Mouse (Mus musculus) skeletal muscle tissue, adult 2 months (tissue): ENCODE measurements around the gene Hip1.
A peak's percentile ranks its signal among the peaks of the same experiment; 100 is the strongest.

Experiments
- DNase-seq: peaks from one replicate; pipeline ENCODE4 v3.0.0-alpha.2; 2012; ENCODE audit warnings: low read depth, low spot score

Gene Hip1

DNA sequence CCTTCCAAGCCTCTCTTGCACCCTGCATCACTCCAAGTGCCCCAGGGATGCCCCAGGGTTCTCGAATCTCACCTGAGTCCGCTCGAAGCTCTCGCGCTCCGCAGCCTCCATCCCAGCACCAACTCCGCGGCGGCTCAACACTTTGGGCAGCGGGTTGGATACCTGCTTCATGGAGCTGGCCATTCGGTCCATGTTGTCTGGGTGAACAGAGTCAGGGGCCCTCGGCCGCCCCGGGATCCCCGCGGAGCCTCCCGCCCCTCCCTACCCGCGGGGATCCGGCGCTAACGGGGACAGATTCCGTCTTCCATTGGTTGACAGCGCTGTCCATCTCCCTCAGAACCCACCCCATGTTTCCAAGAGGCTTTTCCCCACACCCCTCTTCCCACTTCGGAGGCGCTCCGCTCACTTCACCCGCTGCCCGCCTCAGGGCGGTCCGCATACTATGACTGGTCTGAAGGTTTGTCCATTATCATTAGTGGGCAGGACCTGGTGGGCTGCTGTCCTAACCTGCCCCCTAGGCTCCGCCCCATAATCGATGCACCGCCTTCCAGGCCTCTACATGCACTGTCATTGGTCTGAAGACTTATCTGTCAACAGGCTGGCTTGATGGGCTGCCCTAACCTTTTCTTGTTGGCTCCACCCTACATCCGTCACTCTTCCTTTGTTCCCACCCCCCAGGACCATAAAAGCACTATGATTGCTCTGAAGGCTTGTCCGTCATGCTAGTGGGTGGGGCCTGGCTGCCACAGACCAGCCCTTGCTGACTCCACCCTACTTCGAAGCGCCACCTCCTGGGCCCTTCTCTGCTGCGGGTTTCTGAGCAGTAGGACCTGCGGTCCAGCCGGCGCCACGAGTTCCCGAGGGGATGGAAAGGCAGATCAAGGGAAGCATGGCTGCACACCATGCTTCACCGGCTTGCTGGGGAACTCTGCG, at the start of gene Hip1:
Gene Hip1, minus strand, starts transcription at position 256 of the 933 bp plus-strand sequence.
- peak; percentile 100 for DNase-seq

DNA sequence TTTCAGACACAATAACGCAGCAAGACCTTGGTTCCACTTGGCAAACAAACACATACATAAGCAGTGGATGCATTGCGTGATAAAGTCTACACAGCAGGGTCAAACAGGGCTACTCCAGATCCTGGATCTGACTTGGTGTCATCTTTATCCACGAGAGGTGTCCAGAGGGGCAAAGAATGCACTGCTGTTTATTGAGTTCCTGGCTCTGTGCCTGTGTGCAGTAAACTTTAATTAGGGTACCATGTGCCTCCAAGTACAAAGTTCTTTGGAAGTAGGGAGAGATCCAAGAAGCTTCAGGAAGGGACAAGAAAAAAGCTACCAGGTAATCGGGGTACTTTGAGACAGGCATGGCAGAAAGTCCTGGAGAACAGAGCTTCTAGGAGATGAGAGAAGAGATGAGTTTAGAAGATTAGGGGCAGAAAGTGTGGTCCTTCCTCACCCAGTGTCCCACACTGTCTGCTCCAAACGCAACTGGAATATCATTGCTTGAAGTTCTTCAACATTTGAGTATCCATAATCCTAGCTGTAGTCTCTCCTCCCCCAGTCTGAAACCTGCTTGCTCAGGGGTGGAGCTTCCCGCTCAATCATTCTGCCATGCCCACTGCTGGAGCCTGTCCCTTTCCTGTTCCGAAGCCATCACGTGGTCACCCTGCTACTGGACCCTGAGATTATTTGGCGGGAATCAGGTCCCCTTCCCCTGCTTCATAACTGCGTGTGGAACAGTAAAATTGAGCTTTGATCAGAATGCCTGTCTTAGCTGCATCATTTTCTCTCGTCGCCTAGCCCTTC, 45.3 kb upstream of the Hip1 start:
- DNase-seq = no peak

DNA sequence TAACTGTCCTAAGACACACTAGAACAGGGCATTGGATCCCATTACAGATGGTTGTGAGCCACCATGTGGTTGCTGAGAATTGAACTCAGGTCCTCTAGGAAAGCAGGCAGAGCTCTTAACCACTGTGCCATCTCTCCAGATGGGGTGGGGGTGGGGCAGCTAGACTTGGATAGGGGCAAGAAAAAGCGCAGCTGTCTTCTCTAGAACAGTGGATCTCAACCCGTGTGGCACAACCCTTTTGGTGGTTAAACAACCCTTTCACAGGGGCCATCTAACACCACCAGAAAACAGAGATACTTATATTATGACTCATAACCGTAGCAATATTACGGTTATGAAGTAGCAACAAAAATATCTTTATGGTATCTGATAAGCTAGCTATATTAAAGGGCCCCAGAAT, 42.8 kb upstream of the Hip1 start:
- no peak for DNase-seq

DNA sequence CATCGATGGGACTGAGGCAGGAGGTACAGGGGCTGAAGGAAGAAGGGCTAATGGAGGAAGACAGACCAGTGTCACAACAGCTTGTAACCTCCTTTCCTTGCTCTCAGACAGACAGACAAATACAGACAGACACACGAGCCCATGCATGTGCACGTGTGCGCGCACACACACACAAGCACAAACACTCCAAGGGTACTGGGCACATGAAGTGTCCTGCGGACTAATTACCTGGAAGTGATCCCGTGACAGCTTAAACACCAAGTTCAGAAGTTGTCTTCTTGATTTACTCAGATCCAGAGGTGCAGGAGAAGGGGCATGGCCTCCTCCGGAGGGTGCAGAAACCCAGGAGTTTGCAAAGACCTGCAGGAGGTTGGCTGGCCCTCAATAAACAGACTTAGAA, 40.8 kb upstream of the Hip1 start:
- DNase-seq = no peak

DNA sequence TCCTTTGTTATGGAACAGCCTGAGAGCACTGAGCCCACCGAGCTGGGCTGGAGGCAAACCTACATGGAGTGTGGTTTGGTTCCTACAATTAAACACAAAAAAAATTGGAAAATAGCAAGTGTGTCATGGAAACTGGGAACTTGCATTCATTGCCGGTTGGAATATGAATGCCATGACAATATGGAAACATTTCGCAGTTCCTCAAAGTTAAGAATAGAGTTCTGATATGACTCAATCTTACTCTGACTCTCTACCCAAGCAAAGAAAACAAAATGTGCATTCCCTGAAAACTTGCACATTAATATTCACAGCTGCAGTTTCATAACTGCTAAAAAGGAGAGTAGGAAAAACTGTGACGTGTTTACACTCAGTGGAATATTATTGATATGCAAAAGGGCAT, 37.4 kb upstream of the Hip1 start:
- peak; percentile 27 for DNase-seq

DNA sequence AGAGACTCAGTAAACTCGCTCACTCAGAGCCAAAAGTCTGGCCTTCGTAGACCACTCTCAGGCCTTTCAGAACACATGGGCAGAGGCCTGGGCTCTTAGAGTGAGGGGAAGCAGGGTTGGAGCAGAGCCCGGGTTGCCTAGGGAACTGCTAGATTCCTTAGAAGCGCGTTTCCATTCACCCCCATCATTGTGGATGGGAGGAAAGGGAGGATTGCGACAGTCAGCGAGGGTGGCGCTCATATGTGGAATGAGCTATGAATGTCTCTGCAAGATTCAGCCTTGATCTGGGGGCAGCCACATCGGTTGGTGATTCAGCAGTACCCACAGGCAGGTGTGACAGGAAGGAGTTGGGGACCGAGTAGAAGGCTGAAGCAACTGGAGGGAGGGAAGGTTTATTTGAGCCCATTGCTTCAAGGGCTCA, 34.4 kb upstream of the Hip1 start:
- no peak for DNase-seq

DNA sequence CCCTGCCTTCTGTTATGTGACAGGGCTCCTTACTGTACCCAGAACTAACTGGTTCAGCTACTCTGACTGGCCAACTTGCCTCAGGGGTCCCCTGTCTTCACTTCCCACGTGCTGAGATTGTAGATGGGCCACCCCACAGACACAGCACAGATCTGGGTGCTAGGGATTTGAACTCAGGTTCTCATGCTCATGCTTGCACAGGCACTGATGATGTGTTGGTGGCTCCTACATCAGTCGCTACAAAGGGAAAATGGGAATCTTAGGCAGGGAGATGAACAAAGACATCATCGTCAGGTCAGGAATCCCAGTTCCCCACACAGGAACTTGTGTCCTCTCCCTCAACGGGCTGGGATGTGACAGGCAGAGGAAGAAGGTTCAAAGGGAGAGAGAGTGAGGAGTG, 31.1 kb upstream of the Hip1 start:
- no peak for DNase-seq

DNA sequence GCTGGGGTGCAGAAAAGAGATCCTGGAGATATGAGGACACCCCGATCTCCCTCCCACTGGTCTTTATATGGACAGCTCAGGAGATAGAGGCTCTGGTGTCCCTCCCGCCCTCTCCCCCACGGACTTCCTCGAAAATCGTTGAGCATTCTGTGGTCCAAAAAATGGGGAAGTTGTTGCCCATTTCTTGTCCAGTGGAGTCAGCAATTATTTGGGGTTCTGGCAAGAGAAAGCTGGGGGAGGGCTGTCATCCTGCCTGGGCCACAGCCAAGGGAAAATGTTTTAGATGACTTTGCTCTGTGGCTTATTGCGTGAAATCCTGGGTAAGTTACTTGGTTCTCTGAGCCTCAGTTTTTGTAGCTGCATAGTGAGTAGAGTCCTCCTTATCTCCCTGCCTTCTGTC, 28.1 kb upstream of the Hip1 start, which contains the start of gene Ccl24:
Gene Ccl24, minus strand, starts transcription at position 44 of the 400 bp plus-strand sequence.
- peak; percentile 54 for DNase-seq

DNA sequence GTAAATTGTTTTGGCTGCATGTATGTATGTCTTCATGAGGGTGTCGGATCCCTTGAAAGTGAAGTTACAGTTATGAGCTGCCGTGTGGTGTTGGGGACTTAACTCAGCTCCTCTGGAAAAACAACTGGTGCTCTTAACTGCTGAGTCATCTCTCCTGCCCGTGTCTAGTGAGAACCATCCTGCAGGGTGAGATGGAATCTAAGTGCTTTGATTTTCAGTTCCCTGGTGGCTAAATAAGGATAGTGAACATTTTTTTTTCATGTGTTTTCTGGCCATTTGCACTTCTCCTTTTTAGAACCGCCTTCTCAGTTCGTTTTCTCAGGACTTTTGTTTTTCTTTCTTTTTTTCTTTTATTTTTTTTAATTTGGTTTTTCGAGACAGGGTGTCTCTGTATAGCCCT, 23.8 kb upstream of the Hip1 start:
- DNase-seq = peak; percentile 34

DNA sequence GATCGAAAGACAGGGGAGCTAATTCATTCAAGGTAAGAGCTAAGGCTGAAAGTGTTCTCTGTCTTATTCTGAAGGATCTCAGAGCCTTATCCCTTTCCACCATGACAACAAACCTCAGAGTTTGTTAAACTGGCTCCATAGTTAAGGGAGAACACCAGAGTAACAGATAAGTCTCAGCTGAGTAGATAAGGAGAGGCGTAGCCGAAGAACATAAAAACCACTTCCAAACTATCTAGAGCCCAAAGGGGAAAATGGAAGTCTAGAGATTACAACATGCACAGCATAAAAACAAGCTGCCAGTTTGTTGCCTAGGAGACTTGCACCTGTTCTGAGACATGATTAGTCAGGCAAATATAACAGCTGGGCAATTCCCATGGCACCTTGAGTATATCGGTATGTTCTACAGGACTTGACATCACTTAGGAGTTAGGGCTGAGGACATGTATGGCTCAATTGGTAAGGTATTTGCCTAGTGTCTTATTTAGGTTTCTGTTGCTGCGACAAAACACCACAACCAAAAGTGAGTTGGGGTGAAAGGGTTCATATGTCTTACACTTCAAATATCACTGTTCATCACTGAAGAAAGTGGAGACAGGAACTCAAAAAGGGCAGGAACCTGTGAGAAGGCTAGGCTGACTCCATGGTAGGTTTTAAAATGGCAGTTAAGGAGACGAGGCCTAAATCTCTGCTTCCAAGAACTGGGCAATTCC, 22.8 kb upstream of the Hip1 start:
- no peak for DNase-seq

DNA sequence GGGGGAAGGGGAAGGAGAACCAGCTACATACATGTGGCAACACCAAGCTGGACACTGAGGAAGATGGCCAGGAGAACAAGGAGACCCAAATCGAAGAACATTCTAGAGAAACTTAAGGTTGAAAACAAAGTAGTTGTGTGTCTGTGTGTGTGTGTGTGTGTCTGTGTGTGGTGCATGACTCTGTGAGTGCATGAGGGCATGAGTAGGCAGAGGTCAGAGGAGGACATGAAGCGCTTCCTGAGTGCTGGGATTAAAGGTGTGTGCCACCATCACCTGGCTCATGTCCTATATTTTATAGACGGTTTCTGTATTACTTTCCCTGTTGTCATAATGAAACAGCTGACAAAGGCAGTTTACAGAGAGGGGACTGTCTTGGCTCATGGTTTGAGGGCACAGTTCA, 18.5 kb upstream of the Hip1 start, which contains the start of gene Ccl26:
Gene Ccl26, minus strand, starts transcription at position 101 of the 400 bp plus-strand sequence.
- no peak for DNase-seq

DNA sequence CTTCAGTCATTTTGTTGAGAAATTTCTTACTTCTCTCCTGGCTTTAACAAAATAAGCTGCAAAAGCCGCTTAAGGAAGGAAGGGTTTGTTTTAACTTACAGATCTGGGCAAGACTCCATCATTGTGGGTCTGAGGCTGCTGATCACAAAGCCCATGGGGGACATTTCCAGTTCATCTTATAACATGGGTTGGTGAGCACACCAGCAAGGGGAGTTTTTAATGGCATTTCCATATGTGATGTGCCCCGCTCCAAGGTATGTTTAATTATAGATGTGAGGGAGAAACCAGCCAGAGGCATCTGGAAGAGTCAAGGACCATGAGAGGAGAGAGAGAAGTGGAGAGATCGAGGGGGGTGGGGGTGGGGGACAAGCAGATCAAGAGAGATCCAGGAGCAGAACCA, 12.8 kb upstream of the Hip1 start:
- no peak for DNase-seq

DNA sequence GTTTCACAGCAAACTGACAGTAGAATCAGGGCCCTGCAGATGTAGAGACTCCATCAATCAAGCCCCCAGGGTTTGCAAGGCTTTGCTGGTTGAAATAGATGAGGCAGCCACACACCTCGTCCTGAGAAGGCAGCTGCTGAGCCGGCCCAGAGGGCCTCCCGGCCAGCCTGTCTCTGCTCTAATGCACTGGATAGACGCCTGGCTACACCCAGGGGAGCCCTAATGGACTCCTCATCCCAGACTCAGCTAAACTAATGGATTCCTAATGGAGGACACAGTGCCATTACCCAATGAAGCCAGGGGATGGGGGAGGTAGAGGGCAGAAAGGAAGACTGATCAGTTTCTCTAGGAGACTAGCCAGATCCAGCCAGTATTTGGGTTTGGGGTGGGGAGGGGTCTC, 12.1 kb upstream of the Hip1 start:
- DNase-seq = no peak

DNA sequence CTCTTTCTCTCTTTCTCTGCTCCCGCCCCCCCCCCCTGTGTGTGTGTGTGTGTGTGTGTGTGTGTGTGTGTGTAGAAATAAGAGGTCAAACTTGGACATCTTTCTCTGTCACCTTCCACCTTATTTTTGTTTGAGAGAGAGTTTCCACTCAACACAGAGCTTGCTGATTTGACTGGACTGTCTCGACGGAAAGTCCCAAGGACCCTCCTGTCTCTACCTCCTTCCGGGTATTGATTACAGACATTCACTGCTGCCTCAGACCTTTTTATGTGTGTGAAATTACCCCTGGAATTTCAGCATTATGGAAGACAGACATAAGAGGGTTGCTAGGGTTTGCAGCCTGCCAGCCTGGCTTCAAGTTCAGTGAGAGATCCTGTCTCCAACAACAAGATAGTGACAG, 11.3 kb upstream of the Hip1 start:
- DNase-seq = no peak

DNA sequence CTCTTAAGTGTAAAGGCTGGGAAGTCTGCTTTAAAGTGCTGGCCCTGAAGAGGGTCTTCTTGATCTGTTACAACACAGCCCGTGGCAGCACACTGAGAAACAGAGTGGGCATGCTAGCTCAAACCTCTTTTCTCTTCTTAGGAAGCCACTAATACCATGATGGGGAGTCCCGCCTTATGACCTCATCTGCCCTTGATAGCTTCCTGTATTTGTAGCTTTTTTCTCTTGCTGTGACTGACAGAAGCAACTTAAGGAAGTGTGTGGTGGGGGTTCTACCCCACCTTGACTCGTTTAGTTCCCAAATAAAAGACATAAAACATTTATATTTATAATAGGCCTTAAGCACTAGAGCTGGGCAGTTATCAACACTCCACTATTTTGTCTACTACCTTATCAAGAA, 6.7 kb upstream of the Hip1 start:
- DNase-seq = no peak

DNA sequence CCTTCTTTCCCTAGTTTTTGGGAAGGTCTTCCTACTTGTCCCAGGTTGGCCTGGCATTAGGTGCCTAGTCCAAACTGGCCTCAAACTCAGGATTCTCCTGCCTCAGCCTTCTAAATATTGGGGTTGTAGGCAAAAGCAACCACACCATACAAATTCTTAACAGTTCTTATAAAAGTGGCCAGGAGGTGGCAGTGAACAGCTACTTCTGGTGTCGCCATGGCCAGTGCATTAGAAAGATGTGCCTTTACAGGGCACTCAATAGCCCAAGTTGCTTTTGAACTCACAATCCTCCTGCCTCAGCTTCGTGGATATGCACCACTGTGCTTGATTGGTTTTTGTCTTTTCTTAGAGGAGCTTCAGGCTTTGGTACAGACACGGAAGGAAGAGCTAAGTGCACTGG, 6.0 kb upstream of the Hip1 start:
- no peak for DNase-seq

DNA sequence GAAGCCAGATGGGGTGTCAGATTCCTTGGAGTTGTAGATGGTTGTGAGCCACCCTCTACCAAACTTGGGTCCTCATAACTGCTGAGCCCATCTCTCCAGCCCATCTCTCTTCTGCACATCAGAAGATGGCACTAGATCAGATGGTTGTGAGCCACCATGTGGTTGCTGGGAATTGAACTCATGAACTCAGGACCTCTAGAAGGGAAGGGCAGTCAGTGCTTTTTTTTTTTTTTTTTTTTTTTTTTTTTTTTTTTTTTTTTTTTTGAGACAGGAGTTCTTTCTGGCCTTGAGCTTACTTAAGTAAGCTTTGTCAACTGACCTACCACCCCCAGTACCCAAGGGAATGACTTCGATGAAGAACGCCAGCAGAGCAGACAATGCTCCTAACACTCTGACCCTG, 3.1 kb upstream of the Hip1 start:
- no peak for DNase-seq

DNA sequence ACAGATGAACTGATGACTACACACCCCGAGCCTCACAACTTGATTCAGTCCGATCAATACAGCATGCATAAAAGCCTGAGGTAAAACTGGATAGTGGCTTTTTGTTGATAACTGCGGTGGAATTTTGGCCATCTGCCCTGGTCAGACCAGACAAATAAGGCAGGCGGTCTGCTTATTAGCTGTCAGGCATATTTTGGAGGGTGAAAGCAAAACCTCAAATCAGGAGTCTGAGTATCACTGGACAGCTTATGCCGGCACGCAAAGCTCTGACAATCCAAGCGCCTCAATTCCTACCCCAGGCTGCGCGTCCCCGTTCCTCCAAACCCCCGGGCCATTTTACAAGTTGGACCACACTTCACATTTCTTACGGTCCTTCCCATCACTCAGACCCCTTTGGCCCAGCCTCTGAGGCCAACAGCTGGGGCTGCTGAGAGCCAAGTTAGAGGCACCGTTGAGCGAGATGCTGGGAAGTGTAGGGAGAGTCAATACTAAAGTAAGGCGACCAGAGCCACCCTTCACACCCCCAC, 825 bp downstream of the Hip1 start:
- DNase-seq = no peak

DNA sequence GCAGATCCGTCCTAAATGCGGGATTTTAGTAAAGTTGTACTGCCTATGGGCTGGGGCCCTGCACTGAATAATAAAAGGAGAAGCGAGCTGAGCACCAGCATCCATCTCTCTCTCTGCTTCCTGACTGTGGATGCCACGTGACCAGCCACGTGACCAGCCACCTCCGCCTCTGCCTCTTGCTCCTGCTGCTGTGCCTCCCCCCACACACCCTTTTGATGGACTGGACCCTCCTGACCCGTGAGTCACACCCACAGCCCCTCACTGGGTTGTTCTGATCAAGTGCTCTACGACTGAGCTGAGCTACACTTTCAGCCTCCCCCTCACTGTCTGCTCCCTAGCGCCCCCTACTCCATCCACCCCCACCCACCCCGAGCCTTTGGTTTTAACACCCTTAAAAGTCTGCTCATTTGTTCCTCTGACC, 7.1 kb downstream of the Hip1 start:
- DNase-seq = no peak

DNA sequence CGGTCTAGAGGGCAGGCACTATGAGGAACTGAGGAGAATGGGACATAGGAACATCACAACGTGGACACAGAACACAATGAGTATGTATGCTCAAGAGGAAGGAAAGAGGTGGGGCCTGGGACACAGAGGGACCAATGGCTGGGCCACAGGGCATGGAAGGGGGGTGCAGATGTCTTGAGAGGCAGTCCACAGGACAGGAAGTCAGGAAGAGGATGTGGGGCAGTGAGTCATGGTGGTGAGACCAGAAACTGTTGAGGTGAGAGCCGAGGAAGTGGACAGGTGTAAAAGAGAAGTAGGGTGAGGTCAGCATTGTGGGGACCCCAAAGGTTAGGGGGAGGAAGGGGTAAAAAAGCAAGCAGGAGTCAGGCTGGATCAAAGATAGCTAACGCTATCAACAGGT, 7.6 kb downstream of the Hip1 start:
- no peak for DNase-seq

DNA sequence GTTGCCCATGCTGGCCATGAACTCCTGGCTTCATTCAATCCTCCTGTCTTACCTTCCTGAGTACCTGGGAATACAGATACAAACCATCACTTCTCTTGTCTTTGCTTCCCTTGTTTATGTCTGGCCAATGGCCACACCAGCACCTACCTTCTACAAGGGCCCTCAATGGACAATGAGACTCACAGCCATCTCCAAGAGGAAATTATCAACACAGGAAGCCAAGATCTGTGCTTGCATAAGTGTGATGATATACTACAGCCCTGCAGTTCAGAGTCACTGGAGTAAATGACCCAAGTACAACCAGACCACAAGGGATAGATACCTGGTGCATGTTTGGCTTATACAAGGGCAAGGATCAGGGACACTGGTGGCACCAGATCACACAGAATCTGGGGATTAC, 9.1 kb downstream of the Hip1 start:
- no peak for DNase-seq

DNA sequence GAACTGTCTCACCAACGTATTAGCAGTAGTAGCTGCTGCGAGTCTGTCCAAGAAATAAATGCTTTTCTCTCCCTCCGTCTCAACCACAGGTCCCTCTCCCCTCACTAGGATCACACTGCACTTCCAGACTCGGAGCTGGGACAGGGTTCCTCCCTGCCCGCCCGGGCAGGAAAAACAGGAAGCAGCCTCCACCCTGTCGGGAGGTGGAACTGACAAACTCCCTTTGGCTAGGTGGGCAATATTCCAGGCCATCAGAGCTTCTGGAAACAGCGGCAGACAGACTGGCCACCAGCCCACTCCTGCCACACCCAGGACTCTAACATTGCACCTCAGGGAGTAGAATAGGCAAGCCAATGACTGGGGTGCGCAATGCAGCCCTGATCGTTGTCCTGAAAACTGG, 11.5 kb downstream of the Hip1 start:
- peak; percentile 77 for DNase-seq
